Mouse (Mus musculus) heart, adult 10 weeks (tissue): Measurements from ENCODE around the gene Gm7030. TPM values are rescaled to one million over a fixed set of nuclear protein-coding genes. Genes with fewer than 3 reads are reported as not detected.

ENCODE experiments used
- polyA plus RNA-seq: library from polyadenylated mRNA; stranded (reverse); fragments of 350-450 nt; fragmentation: Illumina TruSeq; extraction: RNeasy Lipid Tissue Mini Kit (QIAGEN cat#74804); gene quantifications from one replicate; pipeline ENCODE4 v1.2.3, GENCODE M21; 2014; ENCODE audit warnings: low read depth, low replicate concordance

Gm7030 gene
- not detected for polyA plus RNA-seq

GRCm38 (mm10) chr17:36128968-36129817, at the start of gene Gm7030:
Gene Gm7030, minus strand, starts transcription at chr17:36129425.

GRCm38 (mm10) chr17:36168039-36168652, 38.9 kb upstream of the Gm7030 start, which contains the start of gene Gm8909:
Gene Gm8909, minus strand, starts transcription at chr17:36168537.

GRCm38 (mm10) chr17:36121352-36122020, 7.7 kb downstream of the Gm7030 start, which contains the start of gene Gm19684:
Gene Gm19684, plus strand, starts transcription at chr17:36121678.

Other genes with a start within 250 kb of the Gm7030 start
- gene Dhx16, start 249.6 kb downstream of the Gm7030 start, polyA plus RNA-seq = 35.4 TPM
- gene 2310061I04Rik, start 232.0 kb downstream of the Gm7030 start, polyA plus RNA-seq = 140 TPM
- 9.7 TPM for gene Atat1, start 219.3 kb downstream of the Gm7030 start, polyA plus RNA-seq
- gene Mrps18b, start 213.0 kb downstream of the Gm7030 start, polyA plus RNA-seq = 69.9 TPM
- gene Ppp1r10, start 213.0 kb downstream of the Gm7030 start, polyA plus RNA-seq = 16.9 TPM
- 71.8 TPM for gene Abcf1, start 159.7 kb downstream of the Gm7030 start, polyA plus RNA-seq
- gene Gnl1, start 149.6 kb downstream of the Gm7030 start, polyA plus RNA-seq = 26.8 TPM
- 5.0 TPM for gene Prr3, start 149.2 kb downstream of the Gm7030 start, polyA plus RNA-seq
- 7.0 TPM for gene H2-T24, start 108.9 kb downstream of the Gm7030 start, polyA plus RNA-seq
- gene H2-T23, start 96.6 kb downstream of the Gm7030 start, polyA plus RNA-seq = 36.4 TPM
- 22.8 TPM for gene H2-T22, start 86.7 kb downstream of the Gm7030 start, polyA plus RNA-seq
- not detected for gene Gm6034, start 86.5 kb downstream of the Gm7030 start, polyA plus RNA-seq
- gene Gm11127, start 71.1 kb downstream of the Gm7030 start, polyA plus RNA-seq = not detected
- not detected for gene Gm19684, start 7.7 kb downstream of the Gm7030 start, polyA plus RNA-seq
- gene Gm8909, start 39.1 kb upstream of the Gm7030 start, polyA plus RNA-seq = not detected
- not detected for gene H2-T3, start 60.9 kb upstream of the Gm7030 start, polyA plus RNA-seq
- 49.0 TPM for gene Rpp21, start 128.6 kb upstream of the Gm7030 start, polyA plus RNA-seq
- gene Trim39, start 142.8 kb upstream of the Gm7030 start, polyA plus RNA-seq = 14.2 TPM
- gene H2-M10.2, start 157.1 kb upstream of the Gm7030 start, polyA plus RNA-seq = not detected
- not detected for gene H2-M10.1, start 196.7 kb upstream of the Gm7030 start, polyA plus RNA-seq
- not detected for gene H2-M10.3, start 239.0 kb upstream of the Gm7030 start, polyA plus RNA-seq